Mouse (Mus musculus): ENCODE measurements around the gene Ubash3a.

DNA sequence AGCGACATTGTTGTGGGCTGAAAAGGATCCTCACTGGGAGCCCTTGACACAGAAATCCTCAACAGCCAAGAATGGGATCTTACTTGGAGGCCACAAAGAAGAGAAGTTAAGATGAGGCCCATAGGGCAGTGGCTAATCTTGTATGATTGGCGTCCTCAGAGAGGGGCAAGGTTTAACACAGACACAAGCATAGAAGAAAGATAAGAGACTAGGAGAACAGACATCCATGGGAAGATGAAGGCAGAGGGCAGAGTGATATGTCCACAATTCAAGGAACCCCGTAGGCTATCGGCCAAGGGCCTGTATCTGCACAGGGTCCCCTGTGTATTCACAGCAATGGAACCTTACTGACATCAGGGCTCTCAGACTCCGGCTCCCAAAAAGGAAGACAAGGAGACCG lies 12.5 kb upstream of the Ubash3a start:
- TF ChIP-seq CTCF (IDR thresholded peaks at IDR 0.05; ENCODE audit: insufficient read depth, low read length) = no peak
- TF ChIP-seq POLR2A (IDR thresholded peaks at IDR 0.05; ENCODE audit: borderline replicate concordance, extremely low read depth, low read depth, low read length) = no peak

Data from lung, adult 2 months (tissue).